Mouse (Mus musculus) midbrain, embryonic 12.5 days (tissue): Measurements from ENCODE around the gene Gm8246. TPM values are rescaled to one million over a fixed set of nuclear protein-coding genes. Genes with fewer than 3 reads are reported as not detected.
"Not testable (repeated sequence)": the region's sequence is repeated elsewhere in the genome, so short reads cannot be mapped to it uniquely, and the experiment has no call there.

Experiments used
- ATAC-seq: fragments of 200-750 bp; cut with Nextera tagmentation; 2 replicates; pipeline ENCODE4 v1.8.0; 2017; ENCODE audit warnings: low read depth, moderate TSS enrichment, moderate library complexity; ENCODE audit not compliant: low FRiP score
- H3K27ac ChIP-seq: fragments of 300-500 bp; sonication (generic); replicated peaks from 2 replicates; pipeline ENCODE4 v1.5.1; 2016; ENCODE audit warnings: mild to moderate bottlenecking
- H3K27me3 ChIP-seq: fragments of 300-500 bp; sonication (generic); 2 replicates; pipeline ENCODE4 v1.6.1; 2016; ENCODE audit warnings: mild to moderate bottlenecking
- H3K36me3 ChIP-seq: fragments of 300-500 bp; sonication (generic); 2 replicates; pipeline ENCODE4 v1.6.1; 2016
- H3K4me1 ChIP-seq: fragments of 300-500 bp; sonication (generic); 2 replicates; pipeline ENCODE4 v1.6.1; 2016
- H3K4me2 ChIP-seq: fragments of 300-500 bp; sonication (generic); replicated peaks from 2 replicates; pipeline ENCODE4 v1.6.1; 2016; ENCODE audit warnings: mild to moderate bottlenecking, moderate library complexity
- H3K4me3 ChIP-seq: fragments of 300-500 bp; sonication (generic); 2 replicates; pipeline ENCODE4 v1.5.1; 2016; ENCODE audit warnings: mild to moderate bottlenecking
- H3K9ac ChIP-seq: fragments of 300-500 bp; sonication (generic); replicated peaks from 2 replicates; pipeline ENCODE4 v1.6.1; 2016; ENCODE audit warnings: mild to moderate bottlenecking, moderate library complexity
- H3K9me3 ChIP-seq: fragments of 300-500 bp; sonication (generic); 2 replicates; pipeline ENCODE4 v1.6.1; 2016; ENCODE audit warnings: mild to moderate bottlenecking
- WGBS: fragments of 180-500 bp; shearing (Covaris S2); methylation state at CpG from one replicate; pipeline ENCODE4 v1.1.7; 2016; 5-methylcytosine and 5-hydroxymethylcytosine counted together
- polyA plus RNA-seq: library from polyadenylated mRNA; unstranded; fragments of >200 nt; fragmentation: Nextera tagmentation; extraction: Ambion mirVana; gene quantifications from 2 replicates; pipeline ENCODE4 v1.2.1, GENCODE M21; 2016

The Gm8246 gene
- not detected in 2 replicates for polyA plus RNA-seq

DNA sequence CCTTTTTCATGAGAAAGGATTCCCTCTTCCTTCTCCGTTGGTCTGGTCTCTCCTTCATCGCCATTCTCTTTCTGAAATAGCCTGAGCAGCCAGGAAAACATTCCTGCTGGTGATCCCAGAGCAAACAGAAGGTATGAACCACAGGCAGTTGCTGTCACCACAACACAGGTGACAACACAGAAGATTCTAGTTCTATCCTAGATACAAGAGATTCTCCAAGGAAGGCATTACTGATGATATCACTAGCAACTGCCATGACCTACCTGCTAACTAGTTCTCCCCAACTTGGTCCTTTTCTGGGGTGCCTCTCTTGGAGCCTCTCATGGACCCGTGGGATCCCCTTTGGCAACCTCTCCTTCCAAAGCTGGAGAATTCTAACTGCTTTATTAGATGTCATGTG is at the start of gene Gm8246:
Gene Gm8246 (minus strand): TSS at position 101 of the 400 bp plus-strand sequence.
- not testable (repeated sequence) for H3K4me2 ChIP-seq, H3K4me1 ChIP-seq, H3K4me3 ChIP-seq, H3K9ac ChIP-seq, H3K9me3 ChIP-seq, ATAC-seq, H3K36me3 ChIP-seq, H3K27ac ChIP-seq, H3K27me3 ChIP-seq
- no CpG with 5 or more reads among the region's 3 CpGs for WGBS

DNA sequence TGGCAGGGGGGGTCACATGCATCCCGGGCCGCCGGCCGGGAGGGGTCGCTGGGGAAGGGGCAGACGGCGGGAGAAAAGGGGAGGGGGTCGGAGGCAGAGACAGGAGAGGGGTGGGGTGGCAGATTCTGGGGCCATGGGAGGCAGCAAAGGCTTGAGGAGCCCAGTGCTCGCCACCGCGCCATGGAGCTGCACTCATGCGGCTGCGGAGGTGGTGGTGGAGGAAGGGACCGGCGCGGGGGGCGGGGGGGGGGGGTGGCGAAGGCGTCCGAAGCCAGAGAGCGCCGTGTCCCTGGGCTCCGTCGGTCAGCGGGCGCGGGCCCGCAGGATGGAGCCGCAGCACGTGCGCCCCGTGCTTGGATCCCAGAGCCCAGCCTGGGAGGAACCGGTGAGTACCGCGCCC is 23.7 kb upstream of the Gm8246 start, which contains the start of gene Gm3488:
Gene Gm3488 (plus strand): TSS at position 301 of the 400 bp plus-strand sequence.
- not testable (repeated sequence) for H3K27me3 ChIP-seq, H3K4me3 ChIP-seq, H3K4me2 ChIP-seq, H3K9ac ChIP-seq, H3K27ac ChIP-seq, H3K4me1 ChIP-seq, ATAC-seq, H3K36me3 ChIP-seq, H3K9me3 ChIP-seq
- no CpG with 5 or more reads among the region's 35 CpGs for WGBS

DNA sequence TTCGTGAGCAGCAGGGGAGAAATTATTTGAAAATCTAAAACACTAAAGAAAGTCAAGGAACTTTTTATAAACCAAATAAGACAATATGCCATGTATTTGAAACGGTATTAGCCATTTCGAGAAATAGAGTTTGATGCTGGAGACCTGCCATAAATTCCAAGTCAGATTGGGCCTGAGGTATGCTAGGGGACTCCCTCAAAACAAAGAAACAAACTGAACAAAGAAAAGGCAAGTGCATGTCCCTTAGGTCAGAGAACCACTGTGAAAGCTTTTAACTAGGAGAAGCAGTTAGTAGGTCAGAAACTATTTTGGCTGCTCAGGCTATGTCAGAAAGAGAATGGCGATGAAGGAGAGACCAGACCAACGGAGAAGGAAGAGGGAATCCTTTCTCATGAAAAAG is 6.3 kb upstream of the Gm8246 start, which contains the start of gene Gm3187:
Gene Gm3187 (plus strand): TSS at position 301 of the 400 bp plus-strand sequence.
- H3K27me3 ChIP-seq, H3K4me1 ChIP-seq, H3K9ac ChIP-seq, H3K27ac ChIP-seq, ATAC-seq, H3K9me3 ChIP-seq, H3K4me2 ChIP-seq, H3K4me3 ChIP-seq, H3K36me3 ChIP-seq: not testable (repeated sequence)
- 85% methylated on average over 4 of the region's 5 CpGs for WGBS

DNA sequence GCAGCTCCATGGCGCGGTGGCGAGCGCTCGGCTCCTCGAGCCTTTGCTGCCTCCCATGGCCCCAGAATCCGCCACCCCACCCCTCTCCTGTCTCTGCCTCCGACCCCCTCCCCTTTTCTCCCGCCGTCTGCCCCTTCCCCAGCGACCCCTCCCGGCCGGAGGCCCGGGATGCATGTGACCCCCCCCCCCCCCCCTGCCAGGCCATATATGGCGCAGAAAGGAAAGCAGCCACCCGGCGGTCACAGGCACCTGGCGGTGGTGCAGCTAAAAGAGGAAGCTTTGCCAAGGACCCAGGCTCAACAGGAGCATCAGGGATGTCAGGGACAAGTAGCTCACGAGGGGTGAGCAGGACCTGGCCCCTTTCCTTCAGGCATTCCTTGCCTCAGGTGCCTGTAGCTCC is 17.2 kb downstream of the Gm8246 start:
- not testable (repeated sequence) for ATAC-seq, H3K4me1 ChIP-seq, H3K36me3 ChIP-seq, H3K27ac ChIP-seq, H3K27me3 ChIP-seq, H3K4me3 ChIP-seq, H3K9ac ChIP-seq, H3K4me2 ChIP-seq, H3K9me3 ChIP-seq
- no CpG with 5 or more reads among the region's 19 CpGs for WGBS

DNA sequence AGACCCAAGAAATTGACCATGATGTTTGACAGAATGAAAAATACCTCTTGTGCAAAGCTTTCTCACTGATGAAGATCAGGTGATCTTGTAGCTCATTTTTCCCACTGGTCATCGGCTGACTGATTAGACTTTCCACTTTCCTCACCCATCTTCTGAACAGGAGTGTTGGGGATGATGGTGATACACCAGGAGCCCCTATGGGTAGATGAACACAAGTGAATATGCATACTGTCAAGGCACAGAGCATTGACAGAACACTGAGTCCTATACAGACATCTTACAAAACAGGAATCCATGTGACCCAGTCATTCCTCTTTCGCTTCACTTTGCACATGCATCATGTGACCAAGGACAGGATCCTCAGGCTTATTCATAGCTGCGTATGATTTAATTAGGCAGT is 22.3 kb downstream of the Gm8246 start, which contains the start of gene Gm3194:
Gene Gm3194 (minus strand): TSS at position 101 of the 400 bp plus-strand sequence.
- H3K4me2 ChIP-seq, H3K27me3 ChIP-seq, ATAC-seq, H3K9ac ChIP-seq, H3K4me3 ChIP-seq, H3K27ac ChIP-seq, H3K36me3 ChIP-seq, H3K9me3 ChIP-seq, H3K4me1 ChIP-seq: not testable (repeated sequence)
- no CpG with 5 or more reads among the region's 3 CpGs for WGBS

Other genes starting within 250 kb of the Gm8246 start
- not detected in 2 replicates for gene Gm3526, start 217.2 kb downstream of the Gm8246 start, polyA plus RNA-seq
- not detected in 2 replicates for gene Gm3542, start 142.9 kb downstream of the Gm8246 start, polyA plus RNA-seq
- 0.46 TPM in 1 of 2 replicates, not detected in the other for gene Gm3500, start 88.8 kb downstream of the Gm8246 start, polyA plus RNA-seq
- 0.77 and 1.7 TPM in 2 replicates for gene Gm3194, start 22.4 kb downstream of the Gm8246 start, polyA plus RNA-seq
- gene Gm3187, start 6.4 kb upstream of the Gm8246 start, polyA plus RNA-seq, result not detected in 2 replicates
- 3.5 and 3.8 TPM in 2 replicates for gene Gm3488, start 23.8 kb upstream of the Gm8246 start, polyA plus RNA-seq
- not detected in 2 replicates for gene Gm3532, start 60.7 kb upstream of the Gm8246 start, polyA plus RNA-seq
- gene Gm8265, start 155.2 kb upstream of the Gm8246 start, polyA plus RNA-seq, result not detected in 2 replicates
- gene Gm9603, start 209.6 kb upstream of the Gm8246 start, polyA plus RNA-seq, result not detected in 2 replicates